Mouse (Mus musculus) layer of hippocampus, postnatal 25 days (tissue): ENCODE measurements around the gene Pdx1. TPM values are rescaled to one million over a fixed set of nuclear protein-coding genes. Genes with fewer than 3 reads are reported as not detected.

Experiments
- DNase-seq, 2 experiments: peaks; one replicate each; pipeline ENCODE4 v3.0.0; 2022; ENCODE audit warnings: mixed read lengths in 2 of 2, low spot score in 1 of 2; ENCODE audit errors: extremely low spot score in 1 of 2
- microRNA-seq, 2 experiments: library from miRNA; unstranded; fragments of <30 nt; microRNA quantifications; one replicate each; pipeline ENCODE4 v1.2.0; 2021
- total RNA-seq, 2 experiments: library from RNA; stranded (reverse); gene quantifications; 2 replicates each; pipeline ENCODE4 v1.2.3; 2021

Pdx1 gene
- total RNA-seq, 2 experiments from 2014 or later, result not detected

DNA sequence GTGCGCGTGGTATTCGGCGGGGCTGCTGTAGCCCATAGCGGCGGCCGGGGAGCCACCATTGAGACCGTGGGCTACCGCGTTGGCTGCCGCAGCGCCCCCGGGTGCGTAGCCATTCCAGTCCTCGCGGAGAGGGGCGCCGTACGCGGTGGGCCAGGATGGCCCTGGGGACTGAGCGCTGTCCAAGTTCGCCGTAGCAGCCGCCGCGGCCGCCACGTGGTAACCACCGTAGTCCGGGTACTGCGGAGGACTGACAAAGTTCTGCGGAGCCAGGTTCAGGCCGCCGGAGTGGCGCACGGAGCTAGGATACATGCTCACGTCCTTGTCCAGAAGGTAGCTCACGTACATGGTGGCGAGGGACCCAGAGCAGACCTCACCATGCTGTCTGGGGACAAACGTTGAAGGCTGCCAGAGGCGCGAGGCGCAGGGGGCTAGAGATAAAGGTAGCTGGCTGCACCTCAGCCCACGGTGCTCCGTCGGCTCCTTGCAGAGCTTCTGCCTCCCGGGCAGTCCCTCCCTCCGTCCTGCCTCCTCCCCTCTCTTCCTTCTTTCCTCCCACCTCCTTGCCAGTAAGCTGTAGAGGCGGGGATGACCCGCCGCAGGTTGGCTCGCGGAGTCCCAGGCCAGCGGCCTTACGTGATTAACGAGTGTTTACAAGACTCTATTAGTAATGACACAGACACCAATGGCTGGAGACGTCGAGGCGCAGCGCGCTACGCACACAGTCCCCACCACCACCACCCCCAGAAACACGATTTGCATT is 37.1 kb downstream of the Pdx1 start, which contains the start of gene Cdx2:
Gene Cdx2, minus strand, starts transcription at position 633 of the 760 bp plus-strand sequence.
- DNase-seq, result no peak

- no peak for DNase-seq
These were observed 37.6 kb downstream of the Pdx1 start for GRCm38 (mm10) chr5:147307398-147307785.

DNA sequence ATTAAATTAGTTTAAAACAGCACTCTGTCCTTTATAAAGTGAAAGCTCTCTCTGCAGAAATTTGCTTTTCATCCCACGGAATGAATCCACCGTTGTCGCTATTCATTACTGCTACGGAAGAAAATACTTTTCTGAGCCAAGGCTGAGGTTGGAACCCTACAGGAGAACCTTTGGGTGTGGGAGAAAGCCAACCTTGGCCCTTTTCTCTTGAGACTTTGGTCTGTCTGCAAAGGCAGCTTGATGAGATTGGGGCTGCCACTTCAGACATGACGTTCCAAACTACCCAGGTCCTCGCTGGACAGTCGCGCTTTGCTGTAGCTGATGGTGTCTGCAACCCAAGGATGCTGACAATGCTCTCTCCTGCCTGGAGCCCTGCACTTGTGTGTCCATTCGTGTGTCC is 38.7 kb downstream of the Pdx1 start:
- no peak for DNase-seq

DNA sequence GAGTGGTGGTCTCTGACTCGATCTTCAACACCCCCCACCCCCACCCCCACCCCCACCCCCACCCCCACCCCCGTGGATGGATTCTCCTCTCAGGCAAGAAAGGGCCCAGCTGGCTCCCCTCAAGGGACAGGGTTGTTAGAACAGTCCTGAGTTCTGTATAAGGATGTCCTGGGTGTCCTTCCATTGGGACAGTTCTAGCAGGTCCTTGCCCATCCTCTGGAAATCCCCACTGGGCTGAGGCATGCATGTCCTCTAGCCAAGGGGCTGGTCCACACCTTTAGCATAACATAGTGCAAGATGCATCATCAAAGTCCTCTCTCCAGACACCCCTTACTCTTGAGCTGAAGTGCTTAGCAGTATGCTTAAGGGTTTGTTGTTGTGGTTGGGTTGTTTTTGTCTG is 40.0 kb downstream of the Pdx1 start:
- DNase-seq, result no peak

- DNase-seq, result no peak
These were observed 43.3 kb downstream of the Pdx1 start for GRCm38 (mm10) chr5:147312830-147313685.

DNA sequence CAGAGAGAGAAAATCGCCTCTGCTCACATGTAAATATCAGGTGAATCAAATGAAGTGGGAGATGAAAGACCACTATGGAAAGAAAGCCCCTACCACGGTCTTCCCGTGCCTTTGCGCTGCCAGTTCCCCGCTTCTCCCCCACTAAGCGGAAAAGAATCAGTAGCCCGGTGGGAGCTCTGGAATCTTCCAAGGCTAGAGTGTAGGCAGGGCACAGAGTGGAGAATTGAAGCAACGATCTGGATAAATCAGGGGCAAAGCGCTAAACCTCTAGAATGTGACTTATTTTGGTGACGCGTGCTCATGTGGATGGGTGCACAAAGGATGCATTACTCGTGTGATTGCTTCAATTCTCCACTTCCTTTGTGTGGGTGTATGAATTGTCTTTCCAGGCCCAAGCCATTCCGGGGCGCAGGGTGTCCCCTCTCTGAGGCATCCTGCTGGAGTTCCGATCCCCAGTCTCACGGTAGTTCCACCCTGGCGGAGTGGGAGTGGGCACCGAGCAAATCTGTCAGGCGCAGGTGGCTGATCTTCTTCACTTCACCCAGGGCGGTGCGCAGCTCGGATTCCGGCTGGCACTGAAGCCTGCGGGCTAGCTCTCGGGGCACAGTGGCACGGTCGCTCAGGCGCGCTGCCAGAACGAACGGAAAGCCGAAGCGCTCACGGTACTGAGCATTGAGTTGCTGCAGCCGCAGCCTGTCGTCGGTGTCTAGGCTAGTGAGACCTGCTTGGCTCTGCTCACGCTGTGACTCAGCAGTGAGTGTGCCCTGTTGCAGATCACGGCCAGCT is 45.1 kb downstream of the Pdx1 start:
- no peak for DNase-seq

DNA sequence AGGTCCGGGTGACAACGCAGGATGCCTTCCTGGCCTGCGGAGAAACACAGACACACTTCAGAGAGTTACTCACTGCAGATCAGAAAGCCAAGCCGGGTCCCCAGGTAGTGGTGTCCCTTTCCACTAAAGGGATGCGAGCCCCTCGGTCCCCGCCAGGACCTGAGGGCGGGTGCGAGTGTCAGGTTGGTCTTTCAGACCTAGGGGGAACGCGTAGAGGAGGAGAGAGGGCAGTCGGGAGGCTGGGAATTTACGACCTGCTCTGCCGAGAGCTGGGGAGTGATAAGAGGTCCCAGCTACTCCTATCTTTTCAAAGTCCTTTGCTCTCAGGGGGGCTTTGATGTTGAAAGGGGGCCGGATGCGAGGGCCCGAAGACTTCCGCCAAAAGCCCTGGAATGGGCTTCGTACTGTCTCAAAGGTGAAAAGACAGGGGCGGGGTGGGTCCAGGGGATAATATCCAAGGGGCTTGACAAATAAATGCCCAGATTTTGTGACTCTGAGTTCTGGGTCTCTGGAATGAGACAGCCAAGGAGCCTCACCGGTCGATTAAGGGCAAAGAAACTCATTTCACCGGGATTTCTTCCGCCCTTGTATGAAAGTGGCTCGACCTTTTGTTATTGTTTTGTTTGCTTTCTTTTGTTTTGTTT is 45.8 kb downstream of the Pdx1 start:
- DNase-seq, result no peak

GRCm38 (mm10) chr5:147317321-147317720 is 47.6 kb downstream of the Pdx1 start:
- no peak for DNase-seq

GRCm38 (mm10) chr5:147317991-147318390 is 48.2 kb downstream of the Pdx1 start:
- DNase-seq, result no peak

DNA sequence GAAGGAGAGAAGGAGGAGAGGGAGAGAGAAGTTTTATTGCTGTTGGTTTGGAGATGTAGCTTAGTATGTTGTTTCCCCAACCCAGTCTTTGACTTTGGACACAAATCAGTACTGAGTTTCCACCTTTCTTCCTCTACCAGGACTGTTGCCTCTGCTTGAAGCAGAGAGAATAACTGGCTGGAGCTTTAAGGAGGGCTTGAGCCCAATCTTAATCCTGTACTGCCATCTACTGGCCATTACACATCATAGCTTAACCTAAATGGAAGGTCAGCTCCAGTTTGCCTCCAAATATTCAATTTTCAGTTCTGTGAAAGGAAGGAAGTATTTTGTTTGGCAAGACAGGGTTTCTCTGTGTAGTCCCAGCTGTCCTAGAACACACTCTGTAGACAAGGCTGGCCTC is 49.9 kb downstream of the Pdx1 start:
- DNase-seq, result no peak

- DNase-seq, result no peak
These were observed 52.4 kb downstream of the Pdx1 start, which contains the start of gene Urad for GRCm38 (mm10) chr5:147322183-147322582. Gene Urad (minus strand): TSS chr5:147322440.

- DNase-seq, result peak; percentile 69 to 90
These were observed 53.6 kb downstream of the Pdx1 start for GRCm38 (mm10) chr5:147323237-147323917.

Small RNA genes within 50 kb of the gene (microRNA-seq; reads per million reads assigned to microRNA genes)
- 0.80 to 0.92 reads per million in 2 experiments for gene Mir7k

Other genes with a start within 250 kb of the Pdx1 start
- gene Lnx2, start 193.4 kb upstream of the Pdx1 start, total RNA-seq, result 1 to 10 TPM; 4.9 to 5.2 TPM
- gene Polr1d, start 192.9 kb upstream of the Pdx1 start, total RNA-seq, result 10 to 100 TPM; 68.6 to 72.4 TPM
- gene Gsx1, start 81.3 kb upstream of the Pdx1 start, total RNA-seq, result under 1 TPM; 0.47 to 0.79 TPM
- not detected for gene Cdx2, start 37.3 kb downstream of the Pdx1 start, total RNA-seq
- not detected for gene Urad, start 52.5 kb downstream of the Pdx1 start, total RNA-seq
- 1 to 10 TPM; 6.7 to 8.0 TPM for gene Flt3, start 130.5 kb downstream of the Pdx1 start, total RNA-seq
- 100 to 1,000 TPM in 1 of 2 experiments, 10 to 100 TPM in 1; 76.1 to 101 TPM for gene Pan3, start 160.2 kb downstream of the Pdx1 start, total RNA-seq